Mouse (Mus musculus) adrenal gland, postnatal 10 days (tissue): Measurements from ENCODE around the gene Chmp3. TPM values are rescaled to one million over a fixed set of nuclear protein-coding genes. Genes with fewer than 3 reads are reported as not detected.

Source experiments
- DNase-seq: peaks from one replicate; pipeline ENCODE4 v3.0.0; 2021; ENCODE audit warnings: mixed read lengths
- total RNA-seq, 2 experiments: library from RNA; stranded (reverse); gene quantifications; 2 replicates each; pipeline ENCODE4 v1.2.3; 2021

The Chmp3 gene
- total RNA-seq, 2 experiments from 2014 or later: 85.8 to 101 TPM

DNA sequence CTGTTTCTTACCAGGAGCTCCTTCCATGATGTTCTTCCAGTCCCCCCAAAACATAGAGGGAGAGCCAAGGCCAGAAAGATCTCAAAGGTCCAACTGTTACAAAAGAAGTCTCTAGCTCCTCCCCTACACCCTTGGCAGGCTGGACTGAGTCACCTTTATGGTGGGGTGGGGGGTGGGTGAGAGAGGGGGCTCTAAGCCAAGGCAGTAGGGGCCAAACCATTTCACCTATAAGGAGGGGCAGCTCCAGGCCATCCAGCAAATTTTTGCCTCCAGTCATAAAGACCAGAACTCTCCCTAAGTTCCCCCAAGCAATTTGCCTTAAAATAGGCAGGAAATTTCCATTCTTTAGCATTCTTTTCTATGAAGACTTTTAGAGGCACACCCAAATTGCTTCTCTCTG is 65.4 kb downstream of the Chmp3 start:
- no peak for DNase-seq

GRCm38 (mm10) chr6:71609968-71610367 is 66.4 kb downstream of the Chmp3 start:
- DNase-seq: no peak

DNA sequence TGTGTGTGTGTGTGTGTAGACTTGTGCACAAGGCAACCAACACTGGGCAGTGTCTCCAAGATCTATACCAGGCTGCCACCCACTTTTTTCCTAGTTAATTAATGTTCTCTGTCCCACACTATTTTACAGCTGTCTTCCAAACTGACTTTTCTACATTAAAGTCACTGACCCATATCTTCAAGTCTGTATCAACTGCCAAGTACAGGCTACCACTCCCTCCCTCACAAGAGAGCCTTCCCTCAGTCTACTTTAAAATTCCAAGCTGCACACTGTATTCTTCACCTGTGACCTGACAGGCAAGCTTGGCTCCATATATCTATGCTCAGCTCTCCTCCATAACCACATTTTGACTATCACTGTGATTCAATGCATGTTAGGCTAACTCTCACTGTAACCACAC is 69.6 kb downstream of the Chmp3 start:
- no peak for DNase-seq

DNA sequence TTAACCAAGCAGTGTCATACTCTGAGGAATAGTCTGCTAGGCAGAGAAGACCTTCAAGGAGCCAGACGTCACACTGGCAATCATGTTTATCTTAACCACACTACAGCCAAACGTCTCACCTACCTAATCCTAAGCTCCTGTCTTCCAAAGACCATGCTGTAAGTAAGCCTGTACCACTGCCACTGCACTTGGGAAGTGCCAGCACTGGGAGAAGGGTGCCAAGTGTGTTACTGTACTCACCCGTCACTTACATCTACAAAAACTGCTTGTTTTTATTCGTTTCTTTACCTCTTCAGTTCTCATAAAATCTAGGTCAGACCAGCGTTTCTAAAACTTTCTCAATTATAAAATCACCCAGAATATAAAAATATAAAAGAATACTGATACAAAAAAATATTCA is 73.4 kb downstream of the Chmp3 start:
- peak; percentile 48 for DNase-seq

DNA sequence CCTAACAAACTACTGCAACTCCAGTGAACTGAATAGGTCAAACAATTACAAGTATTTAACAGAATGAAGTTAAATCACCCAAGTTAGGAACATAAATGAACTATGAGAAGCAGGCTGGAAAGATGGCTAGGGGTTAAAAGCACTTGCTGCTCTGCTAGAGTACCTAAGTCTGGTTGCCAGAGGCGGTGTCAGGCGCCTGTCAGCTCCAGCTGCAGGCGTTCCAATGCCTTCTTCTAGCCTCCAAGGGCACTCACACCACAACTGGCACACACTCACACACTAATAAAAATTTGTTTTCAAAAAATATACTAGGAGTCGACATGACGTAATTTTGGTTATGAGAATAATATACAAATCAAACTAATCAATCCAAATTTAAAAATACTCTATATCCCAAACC is 78.0 kb downstream of the Chmp3 start:
- DNase-seq: peak; percentile 22

DNA sequence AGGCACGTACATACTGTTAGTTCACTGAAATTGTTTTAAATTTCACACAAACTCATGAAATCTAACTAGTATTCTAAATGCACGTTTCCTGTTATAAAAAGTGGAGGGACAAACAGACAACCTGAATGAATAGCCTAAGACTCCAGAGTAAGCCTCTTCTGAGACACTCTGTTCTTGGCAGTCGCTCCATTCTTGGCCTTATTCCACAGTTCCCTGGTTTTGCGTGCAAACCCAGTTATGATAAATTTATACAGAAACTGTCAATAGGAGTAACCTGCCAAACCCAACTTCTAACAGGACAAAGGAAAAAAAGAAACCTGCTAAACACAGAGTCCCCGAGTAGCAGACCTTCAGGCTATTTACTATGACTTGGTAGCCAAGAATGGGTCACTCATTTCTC is 78.4 kb downstream of the Chmp3 start:
- peak; percentile 70 for DNase-seq

DNA sequence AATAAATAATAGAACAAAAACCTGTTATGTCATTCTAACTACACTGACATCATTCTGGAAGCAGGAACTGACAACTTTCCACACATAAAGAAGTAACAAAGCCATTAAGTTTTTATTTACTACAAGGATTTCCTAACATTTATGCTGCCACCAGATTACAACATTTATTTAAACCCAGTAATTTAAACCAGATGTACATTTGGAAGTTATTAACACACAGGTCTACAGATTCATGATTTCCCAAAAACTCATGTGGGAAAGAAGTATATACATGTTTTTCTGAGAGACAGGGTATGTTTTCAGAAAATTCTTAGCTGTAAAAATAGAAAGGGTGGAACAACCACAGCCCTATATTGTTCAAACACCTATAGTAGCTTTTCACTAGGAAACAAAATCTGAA is 81.1 kb downstream of the Chmp3 start:
- DNase-seq: no peak

GRCm38 (mm10) chr6:71625984-71626383 is 82.4 kb downstream of the Chmp3 start:
- no peak for DNase-seq

GRCm38 (mm10) chr6:71627325-71627724 is 83.7 kb downstream of the Chmp3 start:
- DNase-seq: no peak

GRCm38 (mm10) chr6:71631196-71631595 is 87.6 kb downstream of the Chmp3 start:
- no peak for DNase-seq

DNA sequence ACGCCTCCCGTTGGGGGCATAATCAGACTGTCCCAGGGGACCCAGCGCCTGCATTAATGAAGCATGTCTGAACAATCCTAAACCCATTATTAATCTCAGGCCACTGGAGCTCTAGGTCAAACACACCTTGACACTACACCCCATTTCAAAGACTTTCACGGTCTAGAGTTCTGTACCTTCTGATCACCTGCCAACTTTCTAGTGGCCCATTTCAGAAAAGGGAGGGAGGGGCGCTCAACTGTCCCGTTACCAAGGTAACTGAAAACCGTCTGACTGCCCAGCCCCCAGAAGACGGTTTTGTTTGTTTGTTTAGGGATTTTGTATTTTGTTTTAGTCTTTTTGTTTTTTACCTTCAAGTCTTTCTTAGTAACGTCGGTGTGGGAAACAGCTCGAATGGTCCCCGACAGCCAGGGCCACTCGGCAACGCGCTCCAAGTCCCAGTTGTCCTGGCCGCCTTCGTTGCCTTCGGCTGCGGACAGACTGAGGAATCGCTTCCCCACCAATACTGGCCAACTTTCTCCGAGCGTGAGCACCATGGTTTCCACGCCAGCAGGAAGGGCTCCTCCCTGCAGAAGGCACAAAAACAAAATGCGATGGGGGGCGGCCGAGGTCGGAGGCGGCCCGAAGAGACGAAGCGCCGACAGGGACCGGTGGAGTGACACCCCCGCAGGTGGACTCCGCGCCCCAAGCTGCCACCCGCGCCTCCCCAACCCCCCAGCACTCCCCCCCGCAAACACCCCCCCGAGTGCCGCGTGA is 88.3 kb downstream of the Chmp3 start:
- DNase-seq: peak; percentile 68

Other genes with a start within 250 kb of the Chmp3 start
- 10 to 100 TPM in 1 of 2 experiments, 1 to 10 TPM in 1; 5.0 to 17.9 TPM for gene Smyd1, start 221.6 kb upstream of the Chmp3 start, total RNA-seq
- 1 to 10 TPM; 1.7 TPM for gene Cd8b1, start 221.0 kb upstream of the Chmp3 start, total RNA-seq
- gene Cd8a, start 170.4 kb upstream of the Chmp3 start, total RNA-seq: 1 to 10 TPM; 1.9 to 2.5 TPM
- gene Rmnd5a, start 103.2 kb upstream of the Chmp3 start, total RNA-seq: 10 to 100 TPM; 68.7 to 74.1 TPM
- gene Rnf103, start 49.9 kb upstream of the Chmp3 start, total RNA-seq: 10 to 100 TPM; 29.9 to 32.3 TPM
- gene Kdm3a, start 89.2 kb downstream of the Chmp3 start, total RNA-seq: 10 to 100 TPM; 38.3 to 42.9 TPM
- 10 to 100 TPM; 12.7 to 21.0 TPM for gene Reep1, start 163.8 kb downstream of the Chmp3 start, total RNA-seq